Mouse (Mus musculus) hindbrain, embryonic 16.5 days (tissue): Measurements from ENCODE around the gene Mgst2. TPM values are rescaled to one million over a fixed set of nuclear protein-coding genes. Genes with fewer than 3 reads are reported as not detected.

Experiments used
- ATAC-seq: fragments of 200-750 bp; cut with Nextera tagmentation; 2 replicates; pipeline ENCODE4 v1.8.0; 2017; ENCODE audit warnings: moderate TSS enrichment, moderate library complexity
- H3K27ac ChIP-seq: fragments of 300-500 bp; sonication (generic); 2 replicates; pipeline ENCODE4 v1.5.1; 2014; ENCODE audit warnings: low read depth, mild to moderate bottlenecking, control low read depth, low read length, moderate library complexity
- H3K27me3 ChIP-seq: fragments of 300-500 bp; sonication (generic); replicated peaks from 2 replicates; pipeline ENCODE4 v1.6.1; 2014; ENCODE audit warnings: low read length; ENCODE audit not compliant: control insufficient read depth, insufficient read depth
- H3K36me3 ChIP-seq: fragments of 300-500 bp; sonication (generic); 2 replicates; pipeline ENCODE4 v1.6.1; 2014; ENCODE audit warnings: mild to moderate bottlenecking, low read length, moderate library complexity, mixed read lengths; ENCODE audit not compliant: control insufficient read depth, insufficient read depth
- H3K4me1 ChIP-seq: fragments of 300-500 bp; sonication (generic); 2 replicates; pipeline ENCODE4 v1.6.1; 2014; ENCODE audit warnings: low read depth, low read length; ENCODE audit not compliant: control insufficient read depth, insufficient read depth
- H3K4me2 ChIP-seq: fragments of 300-500 bp; sonication (generic); 2 replicates; pipeline ENCODE4 v1.6.1; 2014; ENCODE audit warnings: mild to moderate bottlenecking, low read length, control low read depth, moderate library complexity
- H3K4me3 ChIP-seq: fragments of 300-500 bp; sonication (generic); 2 replicates; pipeline ENCODE4 v1.5.1; 2014; ENCODE audit warnings: mild to moderate bottlenecking, low read length, control low read depth, moderate library complexity
- H3K9ac ChIP-seq: fragments of 300-500 bp; sonication (generic); 2 replicates; pipeline ENCODE4 v1.6.1; 2014; ENCODE audit warnings: low read depth, mild to moderate bottlenecking, control low read depth, low read length, moderate library complexity
- H3K9me3 ChIP-seq: fragments of 300-500 bp; sonication (generic); 2 replicates; pipeline ENCODE4 v1.6.1; 2014; ENCODE audit warnings: mild to moderate bottlenecking, low read length, moderate library complexity; ENCODE audit not compliant: control insufficient read depth
- WGBS: fragments of 180-500 bp; shearing (Covaris S2); extraction: QIAGEN DNeasy Blood & Tissue Kit; methylation state at CpG from one replicate; pipeline ENCODE4 v1.1.7; 2014; 5-methylcytosine and 5-hydroxymethylcytosine counted together
- polyA plus RNA-seq: library from polyadenylated mRNA; unstranded; fragments of >200 nt; fragmentation: Nextera tagmentation; extraction: Ambion mirVana; gene quantifications from 2 replicates; pipeline ENCODE4 v1.2.1, GENCODE M21; 2015

Gene Mgst2
- polyA plus RNA-seq = 0.33 and 0.40 TPM in 2 replicates

GRCm38 (mm10) chr3:51660060-51660459 lies at the start of gene Mgst2:
TSS of gene Mgst2 (plus strand) at chr3:51660360.
- Histone ChIP-seq H3K27me3 (no peaks in the 10 kb centered on the region), H3K4me2 (no peak within 1 kb of the TSS), H3K9me3 (no peaks in the 10 kb centered on the region), H3K36me3 (no peaks in the 10 kb centered on the region), H3K4me3 (no peak within 1 kb of the TSS), H3K4me1 (no peaks in the 10 kb centered on the region), H3K9ac (no peak within 1 kb of the TSS), H3K27ac (no peak within 1 kb of the TSS)
- WGBS = 63% methylated on average over 4 of the region's 4 CpGs
- ATAC-seq = no peak

- 8% methylated on average over 6 of the region's 6 CpGs for WGBS
- H3K9me3 ChIP-seq = no peaks in the 10 kb centered on the region
- no peak overlapping the region for H3K4me2 ChIP-seq
- no peaks in the 10 kb centered on the region for H3K4me1 ChIP-seq
- no peaks in the 10 kb centered on the region for H3K36me3 ChIP-seq
- no peak overlapping the region for H3K27ac ChIP-seq
- H3K4me3 ChIP-seq = no peak overlapping the region
- H3K9ac ChIP-seq = no peak overlapping the region
- H3K27me3 ChIP-seq = no peaks in the 10 kb centered on the region
- peak; percentile 79; the same call in 1 of the 2 replicates for ATAC-seq
These were observed 48.2 kb upstream of the Mgst2 start for GRCm38 (mm10) chr3:51611972-51612371.

- no peak overlapping the region for H3K4me2 ChIP-seq
- ATAC-seq = no peak
- H3K9ac ChIP-seq = no peak overlapping the region
- H3K9me3 ChIP-seq = no peaks in the 10 kb centered on the region
- 86% methylated on average over 10 of the region's 10 CpGs for WGBS
- H3K4me1 ChIP-seq = no peaks in the 10 kb centered on the region
- H3K36me3 ChIP-seq = no peaks in the 10 kb centered on the region
- no peak overlapping the region for H3K27ac ChIP-seq
- H3K27me3 ChIP-seq = no peaks in the 10 kb centered on the region
- H3K4me3 ChIP-seq = no peak overlapping the region
These were observed 47.5 kb upstream of the Mgst2 start for GRCm38 (mm10) chr3:51612398-51613356.

- Histone ChIP-seq H3K27ac (no peak overlapping the region), H3K9me3 (no peaks in the 10 kb centered on the region), H3K27me3 (no peaks in the 10 kb centered on the region), H3K9ac (no peak overlapping the region), H3K4me1 (no peaks in the 10 kb centered on the region), H3K4me2 (no peak overlapping the region), H3K4me3 (no peak overlapping the region), H3K36me3 (no peaks in the 10 kb centered on the region)
- WGBS = 82% methylated on average over 13 of the region's 13 CpGs
- ATAC-seq = no peak
These were observed 45.9 kb upstream of the Mgst2 start for GRCm38 (mm10) chr3:51614278-51614677.

- H3K9me3 ChIP-seq = no peaks in the 10 kb centered on the region
- no peak overlapping the region for H3K4me2 ChIP-seq
- H3K9ac ChIP-seq = no peak overlapping the region
- H3K27me3 ChIP-seq = no peaks in the 10 kb centered on the region
- no peak overlapping the region for H3K4me3 ChIP-seq
- ATAC-seq = no peak
- H3K4me1 ChIP-seq = no peaks in the 10 kb centered on the region
- no peak overlapping the region for H3K27ac ChIP-seq
- H3K36me3 ChIP-seq = no peaks in the 10 kb centered on the region
- 85% methylated on average over 2 of the region's 2 CpGs for WGBS
These were observed 36.2 kb upstream of the Mgst2 start for GRCm38 (mm10) chr3:51623956-51624355.

GRCm38 (mm10) chr3:51627741-51628140 lies 32.4 kb upstream of the Mgst2 start:
- 71% methylated on average over 3 of the region's 3 CpGs for WGBS
- H3K9ac ChIP-seq = no peak overlapping the region

GRCm38 (mm10) chr3:51628977-51629376 lies 31.2 kb upstream of the Mgst2 start:
- no peak overlapping the region for H3K4me2 ChIP-seq
- no peak overlapping the region for H3K9ac ChIP-seq
- no peak for ATAC-seq
- WGBS = 81% methylated on average over 3 of the region's 3 CpGs
- no peaks in the 10 kb centered on the region for H3K36me3 ChIP-seq
- no peak overlapping the region for H3K27ac ChIP-seq
- H3K4me3 ChIP-seq = no peak overlapping the region
- no peaks in the 10 kb centered on the region for H3K4me1 ChIP-seq
- peaks cover 7% of the 10 kb centered on the region; the same call in 1 of the 2 replicates for H3K9me3 ChIP-seq
- no peaks in the 10 kb centered on the region for H3K27me3 ChIP-seq

More at GRCm38 (mm10) chr3:51627741-51628140, 32.4 kb upstream of the Mgst2 start:
- H3K36me3 ChIP-seq = no peaks in the 10 kb centered on the region
- no peak for ATAC-seq
- no peaks in the 10 kb centered on the region for H3K27me3 ChIP-seq
- no peaks in the 10 kb centered on the region for H3K4me1 ChIP-seq
- H3K4me3 ChIP-seq = no peak overlapping the region
- H3K27ac ChIP-seq = no peak overlapping the region
- peaks cover 7% of the 10 kb centered on the region; the same call in 1 of the 2 replicates for H3K9me3 ChIP-seq
- no peak overlapping the region for H3K4me2 ChIP-seq

GRCm38 (mm10) chr3:51630746-51631145 lies 29.4 kb upstream of the Mgst2 start:
- WGBS = 96% methylated on average over 1 of the region's 1 CpGs
- ATAC-seq = no peak
- no peak overlapping the region for H3K9ac ChIP-seq
- H3K4me3 ChIP-seq = no peak overlapping the region
- H3K27ac ChIP-seq = no peak overlapping the region
- no peaks in the 10 kb centered on the region for H3K36me3 ChIP-seq
- peaks cover 7% of the 10 kb centered on the region; the same call in 1 of the 2 replicates for H3K9me3 ChIP-seq
- no peaks in the 10 kb centered on the region for H3K27me3 ChIP-seq
- peaks cover 2% of the 10 kb centered on the region; the same call in 1 of the 2 replicates for H3K4me1 ChIP-seq
- H3K4me2 ChIP-seq = no peak overlapping the region

GRCm38 (mm10) chr3:51631971-51632370 lies 28.2 kb upstream of the Mgst2 start:
- H3K36me3 ChIP-seq = no peaks in the 10 kb centered on the region
- H3K9me3 ChIP-seq = peaks cover 7% of the 10 kb centered on the region; the same call in 1 of the 2 replicates
- no peak overlapping the region for H3K4me2 ChIP-seq
- no peaks in the 10 kb centered on the region for H3K27me3 ChIP-seq
- WGBS = 84% methylated on average over 4 of the region's 4 CpGs
- no peak for ATAC-seq
- H3K4me1 ChIP-seq = peaks cover 2% of the 10 kb centered on the region; the same call in 1 of the 2 replicates
- no peak overlapping the region for H3K27ac ChIP-seq
- H3K4me3 ChIP-seq = no peak overlapping the region
- H3K9ac ChIP-seq = no peak overlapping the region
